Mouse (Mus musculus): ENCODE results near the gene Camk1d.

- no peak for TF ChIP-seq CTCF (IDR thresholded peaks at IDR 0.05; ENCODE audit: low read depth, low read length)
- no peak for TF ChIP-seq GATA1 (IDR thresholded peaks at IDR 0.05; ENCODE audit: borderline replicate concordance, low read length)
- no peak for TF ChIP-seq POLR2AphosphoS5 (IDR thresholded peaks at IDR 0.05; ENCODE audit: insufficient replicate concordance, low read depth, low read length)
Measured at GRCm38 (mm10) chr2:5577399-5578129, 136.8 kb downstream of the Camk1d start.
